Mouse (Mus musculus): ENCODE measurements around the gene Fat3. TPM values are rescaled to one million over a fixed set of nuclear protein-coding genes. Genes with fewer than 3 reads are reported as not detected.

The Fat3 gene
- polyA plus RNA-seq (2012) = not detected in 2 replicates

DNA sequence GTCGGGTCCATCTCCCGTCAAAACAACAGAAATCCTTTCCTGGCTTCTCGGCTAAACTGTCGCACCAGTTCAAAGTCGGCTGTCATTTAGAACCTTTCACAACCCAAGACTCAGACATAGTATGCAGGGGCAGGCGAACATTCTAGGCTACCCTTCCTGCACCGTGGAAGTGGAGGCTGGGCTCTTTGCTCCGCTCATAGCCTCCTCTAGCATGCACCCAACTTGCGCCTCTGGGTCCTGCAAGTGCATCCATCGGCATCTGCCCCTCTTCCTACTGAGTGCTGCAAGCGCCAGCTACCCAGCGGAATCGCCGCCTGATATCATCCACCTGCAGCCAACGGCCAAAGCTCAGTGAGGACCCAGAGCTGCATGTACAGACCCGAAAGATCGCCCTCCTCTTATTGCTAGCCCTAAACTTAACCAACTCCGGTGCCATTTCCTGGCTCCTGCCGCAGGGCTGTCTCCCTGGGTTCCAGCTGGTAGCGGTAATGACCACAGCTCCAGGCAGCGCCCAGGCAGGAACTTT is at the start of gene Fat3:
Gene Fat3 (minus strand): TSS at position 100 of the 526 bp plus-strand sequence.
- no peak for TF ChIP-seq GATA1 (IDR thresholded peaks at IDR 0.05; ENCODE audit: low read length)

DNA sequence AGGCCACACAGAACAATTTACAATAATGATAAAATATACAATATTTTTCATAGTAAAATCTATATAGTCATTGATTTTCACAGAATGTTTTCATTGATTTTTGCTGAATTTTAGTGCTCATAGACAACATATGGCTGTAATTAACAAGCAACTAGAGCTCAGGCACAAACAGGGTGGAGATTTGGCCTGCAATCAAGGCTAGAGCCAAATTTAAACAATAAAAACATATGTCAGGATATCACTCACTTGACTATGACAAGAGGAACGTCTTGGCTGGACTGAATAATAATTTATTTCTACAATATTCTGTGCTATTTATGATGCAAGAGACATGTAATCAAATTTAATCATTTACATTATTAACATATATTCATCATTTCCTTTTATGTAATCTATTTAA is 31.8 kb upstream of the Fat3 start:
- TF ChIP-seq GATA1 (IDR thresholded peaks at IDR 0.05; ENCODE audit: low read length) = no peak

DNA sequence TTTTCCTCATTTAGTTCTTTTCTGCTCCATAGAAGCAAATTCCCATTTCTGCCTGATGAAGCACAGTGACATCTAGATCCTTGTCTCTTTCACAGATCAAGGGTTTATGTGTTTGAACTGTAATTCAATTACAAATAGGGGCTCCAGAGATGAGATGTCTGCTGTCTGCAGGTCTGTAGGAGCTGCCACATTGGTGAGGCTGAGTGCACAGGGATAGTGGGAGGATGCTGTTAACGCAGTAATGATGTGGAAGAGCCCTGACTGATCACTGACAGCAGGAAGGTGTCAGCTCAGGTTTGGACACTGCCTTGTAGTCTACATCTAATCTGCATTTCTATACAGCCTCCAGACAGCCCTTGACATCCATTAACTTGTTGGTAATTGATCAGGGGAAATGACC is 16.5 kb upstream of the Fat3 start:
- no peak for TF ChIP-seq GATA1 (IDR thresholded peaks at IDR 0.05; ENCODE audit: low read length)

DNA sequence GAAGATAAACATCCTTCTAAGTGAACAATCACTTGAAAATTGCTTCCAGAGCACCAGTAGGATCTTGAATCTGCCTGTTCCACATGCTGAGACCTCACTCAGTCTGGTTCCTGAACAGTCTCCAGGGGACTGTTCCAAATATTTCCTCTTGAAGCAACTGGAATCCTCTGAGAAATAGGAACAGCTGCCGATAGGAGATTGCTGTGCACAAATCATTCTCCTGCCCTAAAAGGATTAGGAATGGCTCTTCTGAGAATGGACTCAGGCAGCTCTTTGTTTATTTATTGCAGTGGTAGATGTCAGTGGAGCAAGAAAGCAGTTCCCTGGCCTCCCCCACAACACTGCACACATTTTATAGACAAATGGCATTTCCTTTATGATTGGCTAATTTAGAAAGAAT is 10.9 kb upstream of the Fat3 start:
- TF ChIP-seq GATA1 (IDR thresholded peaks at IDR 0.05; ENCODE audit: low read length) = no peak

DNA sequence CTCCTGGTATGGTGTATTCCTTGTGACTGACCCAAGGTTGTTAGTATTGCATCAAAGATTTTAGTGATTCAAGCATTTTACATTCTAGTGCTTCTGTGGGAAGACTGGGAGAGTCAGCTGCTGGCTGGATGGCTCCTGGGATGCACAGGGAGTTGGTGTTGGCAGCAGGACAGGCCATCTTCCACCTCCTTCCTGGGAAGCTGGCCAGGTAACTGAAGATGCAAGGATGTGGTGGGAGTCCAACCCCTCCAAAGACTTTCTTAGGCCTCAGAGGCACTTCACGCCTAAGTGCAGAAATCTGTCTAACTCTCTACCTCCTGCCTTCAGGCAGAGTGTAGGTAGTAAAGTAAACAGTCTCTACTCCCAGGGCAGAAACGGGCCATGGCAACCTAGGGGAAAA is 2.7 kb upstream of the Fat3 start:
- TF ChIP-seq GATA1 (IDR thresholded peaks at IDR 0.05; ENCODE audit: low read length) = no peak

DNA sequence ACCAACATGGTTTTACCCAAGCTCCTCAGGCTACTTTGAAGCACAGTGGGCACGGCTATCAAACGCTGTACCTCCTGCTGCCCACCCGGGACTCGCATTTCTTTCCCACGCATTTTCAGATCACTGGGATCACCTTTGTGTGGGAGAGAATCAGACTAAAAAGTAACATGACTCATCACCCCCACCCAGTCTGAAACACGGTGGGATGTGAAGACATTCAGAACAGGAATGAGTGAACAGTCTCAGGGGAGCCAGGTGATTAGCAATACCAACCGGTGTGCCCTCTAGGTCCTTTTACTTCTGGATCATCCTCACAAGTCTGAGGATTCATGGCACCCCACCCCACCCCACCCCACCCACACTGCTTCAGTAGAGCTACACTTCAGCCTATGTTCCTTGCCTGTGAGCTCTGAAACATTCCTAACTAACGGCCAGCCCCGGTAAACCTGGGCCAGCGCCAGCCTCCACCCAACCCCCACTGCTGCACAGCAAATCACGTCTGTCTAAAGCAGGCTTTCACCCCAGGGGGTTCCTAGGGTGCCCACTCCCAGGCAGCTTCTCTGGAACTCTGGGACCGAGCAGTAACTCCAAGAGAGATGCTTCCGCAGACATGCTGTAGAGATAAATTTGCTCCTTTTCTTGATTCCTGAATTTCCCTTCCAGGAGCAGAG is 1.7 kb upstream of the Fat3 start:
- no peak for TF ChIP-seq GATA1 (IDR thresholded peaks at IDR 0.05; ENCODE audit: low read length)

DNA sequence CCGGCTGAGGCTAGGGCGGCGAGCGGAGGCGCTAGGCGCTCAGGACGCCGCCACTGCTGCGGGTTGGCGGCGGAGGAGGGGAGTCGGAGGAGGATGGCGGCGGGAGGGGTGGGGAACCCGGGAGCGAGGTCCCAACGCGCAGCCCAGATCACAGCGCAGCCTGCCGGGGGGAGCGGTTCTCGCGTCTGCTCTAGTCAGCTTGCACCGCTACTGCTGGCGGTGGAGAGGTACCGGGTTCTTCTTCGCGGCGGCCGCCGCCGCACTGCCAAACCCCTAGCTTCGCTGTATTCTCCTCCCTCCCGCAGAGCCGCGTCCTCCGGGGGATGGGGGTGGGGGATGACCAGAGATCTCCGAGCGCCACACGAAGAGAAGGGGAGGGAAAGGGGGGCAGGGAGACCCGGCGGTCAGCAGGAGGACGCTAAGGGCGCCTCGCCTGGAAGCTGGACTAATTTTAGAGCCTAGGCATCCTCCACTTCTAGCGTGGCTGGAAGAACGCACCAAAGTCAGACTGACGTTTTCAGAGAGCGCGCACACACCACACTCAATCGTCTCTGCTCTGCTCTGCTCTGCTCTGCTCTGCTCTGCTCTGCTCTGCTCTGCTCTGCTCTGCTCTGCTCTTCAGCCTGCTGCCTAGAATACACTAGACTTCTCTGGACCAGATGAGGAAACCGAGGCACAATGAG is 1.0 kb upstream of the Fat3 start:
- TF ChIP-seq GATA1 (IDR thresholded peaks at IDR 0.05; ENCODE audit: low read length) = no peak

DNA sequence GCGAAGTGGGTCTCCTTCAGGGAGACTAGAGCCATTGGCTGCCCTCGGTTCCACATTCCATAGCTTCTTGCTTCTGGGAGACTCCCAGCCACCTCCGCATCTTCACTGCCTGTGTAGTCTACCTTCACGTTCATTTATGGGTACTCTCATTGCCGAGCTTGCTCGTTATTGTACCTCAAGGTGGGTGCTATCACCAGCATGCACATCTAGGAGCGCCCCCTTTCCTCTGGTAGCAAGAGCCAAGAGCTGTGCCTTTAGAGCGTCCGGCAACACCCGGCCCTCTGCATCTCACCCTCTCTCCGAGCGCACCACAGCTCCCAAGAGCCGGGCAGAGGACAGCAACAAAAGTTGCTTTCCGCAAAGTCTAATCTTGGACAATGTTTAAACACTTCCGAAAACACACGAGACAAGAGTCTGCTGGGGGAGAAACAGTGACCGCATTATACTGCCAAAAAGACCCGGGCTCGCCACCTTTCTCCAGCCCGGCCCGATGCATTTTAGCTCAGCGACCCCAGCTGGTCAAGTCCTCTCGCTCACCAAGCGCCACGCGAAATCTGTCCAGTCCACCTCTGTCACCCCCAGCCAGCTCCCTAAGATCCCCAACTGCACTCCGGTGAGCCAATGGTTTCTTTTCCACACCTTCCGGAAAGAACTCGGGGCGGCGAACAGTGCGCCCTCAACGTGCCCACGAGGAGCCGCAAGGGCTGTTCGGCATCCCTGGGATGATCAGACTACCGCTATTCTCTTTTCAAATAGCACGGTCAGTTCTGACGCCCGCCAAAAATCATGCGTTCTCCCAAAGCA is 501 bp downstream of the Fat3 start:
- TF ChIP-seq GATA1 (IDR thresholded peaks at IDR 0.05; ENCODE audit: low read length) = no peak

DNA sequence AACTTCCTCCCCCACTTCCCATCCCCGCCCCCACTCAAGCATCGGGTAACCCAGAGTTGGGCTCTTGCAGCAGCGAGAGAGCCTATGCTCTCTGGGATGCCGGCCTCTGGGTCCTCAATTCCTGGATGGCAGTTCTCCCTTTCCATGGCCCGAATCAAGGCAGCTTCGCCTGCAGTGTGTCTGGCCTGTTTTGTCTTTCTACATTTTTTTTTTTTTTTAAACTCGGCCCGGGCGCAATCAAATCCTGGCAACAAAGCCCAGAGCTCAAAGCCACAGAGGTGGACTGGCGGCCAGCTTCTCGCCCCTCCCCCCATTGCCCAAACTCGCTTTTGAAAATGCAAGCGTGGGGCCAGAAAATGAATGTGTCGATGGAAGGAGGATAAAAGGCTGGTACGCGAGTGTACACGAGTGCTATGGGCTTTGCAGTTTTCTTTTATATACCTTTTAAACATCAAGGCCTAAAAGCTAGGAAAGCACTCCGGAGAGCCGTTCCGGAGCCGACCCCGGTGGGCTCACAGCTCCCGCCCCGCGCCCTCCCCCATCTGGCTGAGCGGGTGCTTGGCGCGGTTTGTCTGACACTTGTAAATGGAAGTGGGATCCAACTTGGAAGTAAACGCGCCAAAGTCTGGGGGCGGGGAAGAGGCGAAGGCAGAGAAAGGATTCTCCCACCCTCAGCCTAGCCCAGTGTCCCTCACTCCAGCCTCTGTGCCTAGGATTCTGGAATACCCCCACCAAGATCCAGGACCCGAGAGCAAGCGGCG is 1.3 kb downstream of the Fat3 start:
- TF ChIP-seq GATA1 (IDR thresholded peaks at IDR 0.05; ENCODE audit: low read length) = no peak

DNA sequence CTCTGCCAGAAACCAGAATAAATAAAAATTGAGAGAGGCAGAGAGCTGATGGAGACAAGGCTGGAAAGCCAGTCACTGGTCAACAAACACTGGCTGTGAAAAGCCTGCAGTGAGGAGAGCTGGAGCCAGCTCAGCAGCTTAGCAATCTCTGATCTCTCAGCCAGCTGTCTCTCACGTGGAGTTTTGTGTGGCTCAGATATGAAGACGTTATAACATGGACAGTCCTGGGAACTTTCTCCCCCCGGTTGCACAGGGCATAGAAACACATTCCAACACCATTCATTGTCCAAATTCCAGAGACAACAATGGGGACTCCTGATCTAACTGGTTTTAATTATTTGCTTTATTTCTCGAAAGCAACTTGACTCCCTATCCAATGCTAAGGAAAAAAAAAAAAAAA is 2.2 kb downstream of the Fat3 start:
- no peak for TF ChIP-seq GATA1 (IDR thresholded peaks at IDR 0.05; ENCODE audit: low read length)

DNA sequence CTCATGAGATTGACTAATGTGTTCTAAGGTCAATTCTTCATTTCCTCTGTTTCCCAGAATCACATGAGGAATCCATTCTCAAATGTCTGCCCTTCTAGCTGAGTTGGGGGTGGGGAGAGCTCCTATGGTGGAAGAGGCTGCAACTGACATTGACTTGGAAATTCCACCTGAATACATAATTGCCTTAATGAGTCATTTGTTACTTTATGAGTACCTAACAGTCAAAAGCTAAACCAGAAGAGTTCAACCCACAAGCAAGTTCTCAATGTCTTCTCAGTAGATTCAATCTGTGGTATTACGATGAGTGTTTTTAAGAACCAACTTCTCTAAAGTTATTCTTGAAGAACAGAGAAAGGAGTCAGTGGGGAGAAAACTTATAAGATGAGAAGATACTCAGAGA is 3.7 kb downstream of the Fat3 start:
- no peak for TF ChIP-seq GATA1 (IDR thresholded peaks at IDR 0.05; ENCODE audit: low read length)

DNA sequence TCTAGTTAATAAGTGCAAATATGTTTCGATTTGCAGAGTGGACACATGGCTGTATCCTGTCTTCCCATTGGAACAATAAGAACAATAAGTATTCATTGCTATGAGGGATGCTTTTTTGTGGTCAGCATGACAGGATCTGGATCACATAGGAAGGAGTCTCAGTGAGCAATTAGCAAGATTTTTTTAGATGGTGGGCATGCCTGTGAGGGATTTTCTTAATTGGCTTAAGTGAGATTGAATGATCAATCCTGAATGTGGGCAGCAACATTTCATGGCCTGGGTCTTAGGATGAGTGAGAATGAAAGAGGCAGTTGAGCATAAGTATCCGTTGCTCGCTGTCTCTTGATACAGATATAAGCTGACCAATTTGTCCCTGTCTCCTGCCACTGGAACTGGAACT is 4.8 kb downstream of the Fat3 start:
- TF ChIP-seq GATA1 (IDR thresholded peaks at IDR 0.05; ENCODE audit: low read length) = no peak

DNA sequence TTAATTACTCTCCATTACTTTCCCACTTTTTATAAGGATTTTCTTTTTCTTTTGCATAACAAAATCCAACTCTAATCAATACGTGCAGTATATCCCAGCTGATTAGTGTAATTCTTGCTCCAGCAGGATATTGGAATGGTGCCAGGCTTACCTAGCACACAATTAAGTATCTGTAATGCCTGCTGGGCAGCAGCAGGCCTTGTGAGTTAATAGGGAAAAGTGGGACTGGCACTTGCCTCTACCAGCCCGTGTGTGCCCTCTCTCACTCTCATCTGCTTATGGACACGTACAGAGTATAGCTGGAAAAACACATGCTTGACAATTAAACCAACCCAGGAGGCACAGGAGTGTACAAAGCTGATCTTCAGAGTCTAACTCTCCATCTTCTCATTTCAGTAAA is 11.4 kb downstream of the Fat3 start:
- TF ChIP-seq GATA1 (IDR thresholded peaks at IDR 0.05; ENCODE audit: low read length) = no peak

DNA sequence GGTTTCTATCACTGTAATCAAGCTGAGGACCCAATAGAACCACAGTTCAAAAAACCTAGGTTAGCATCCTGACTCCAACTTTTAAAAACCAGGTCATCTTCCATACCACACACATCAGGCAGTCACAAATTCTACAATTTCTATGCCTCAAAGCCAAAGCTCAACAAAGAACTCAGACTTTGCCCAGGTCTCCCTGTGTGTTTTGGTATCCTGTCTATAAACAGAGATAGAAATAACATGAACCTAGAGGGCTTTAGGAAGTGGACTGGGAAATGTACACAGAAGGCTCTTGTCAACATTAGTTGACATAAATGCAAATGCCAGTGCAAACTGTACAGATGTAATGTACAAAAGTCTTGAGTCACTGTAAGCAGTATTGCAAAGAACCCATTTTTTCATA is 13.5 kb downstream of the Fat3 start:
- no peak for TF ChIP-seq GATA1 (IDR thresholded peaks at IDR 0.05; ENCODE audit: low read length)

DNA sequence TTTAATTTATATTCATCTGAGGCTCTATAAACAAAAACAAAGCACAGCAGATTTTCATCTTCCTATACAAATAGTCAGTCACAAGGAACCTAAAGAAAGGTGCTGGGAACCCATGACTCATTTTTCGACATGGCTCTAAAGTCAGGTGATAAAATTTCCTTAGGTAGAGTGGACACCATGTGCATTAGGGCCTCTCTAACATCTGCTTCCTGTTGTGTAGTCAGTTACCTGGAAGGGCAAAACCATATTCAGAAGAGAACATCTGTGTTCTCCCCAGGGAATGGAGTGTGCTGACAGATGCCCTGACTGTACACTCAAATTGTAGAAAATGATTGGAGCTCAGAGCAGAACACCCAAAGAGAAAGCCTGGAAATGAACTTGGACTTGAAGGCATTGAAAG is 14.9 kb downstream of the Fat3 start:
- no peak for TF ChIP-seq GATA1 (IDR thresholded peaks at IDR 0.05; ENCODE audit: low read length)

DNA sequence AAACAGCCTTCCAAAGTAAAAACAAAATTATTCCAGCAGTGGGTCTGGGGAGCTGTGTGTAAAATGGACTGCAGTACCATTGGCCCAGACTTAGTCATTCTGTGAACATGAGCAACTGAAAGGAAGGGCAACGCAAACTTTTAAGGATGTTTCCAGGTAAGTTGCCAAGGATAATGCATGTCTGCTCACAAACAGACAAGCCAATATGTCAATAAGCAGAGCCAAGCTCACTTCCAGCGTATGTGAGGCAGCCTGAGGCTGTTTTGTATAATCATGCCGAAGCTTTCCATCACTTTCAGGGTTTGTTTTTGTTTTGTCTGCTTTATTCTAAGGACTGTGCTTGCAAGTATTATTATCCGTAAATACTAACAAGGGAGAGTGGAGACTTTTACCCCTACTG is 15.9 kb downstream of the Fat3 start:
- no peak for TF ChIP-seq GATA1 (IDR thresholded peaks at IDR 0.05; ENCODE audit: low read length)

Data from G1E-ER4 (cell line).